Mouse (Mus musculus) spleen, adult 2 months (tissue): Measurements from ENCODE around the gene Elmo3. TPM values are rescaled to one million over a fixed set of nuclear protein-coding genes. Genes with fewer than 3 reads are reported as not detected.

Experiments used
- DNase-seq, 2 experiments: peaks; one replicate each; pipeline versions ENCODE4 v3.0.0 to v3.0.0-alpha.2; 2012 to 2021; ENCODE audit warnings: low spot score in 2 of 2, low read depth in 1 of 2
- H3K27ac ChIP-seq: fragments of 200-500 bp; 2 replicates; pipeline ENCODE4 v1.5.1; 2012; ENCODE audit warnings: low read length, inconsistent platforms; ENCODE audit not compliant: insufficient read depth
- H3K27me3 ChIP-seq: fragments of 200-500 bp; 2 replicates; pipeline ENCODE4 v1.6.1; 2012; ENCODE audit warnings: mild to moderate bottlenecking, moderate library complexity, low read length, inconsistent platforms; ENCODE audit not compliant: control insufficient read depth, insufficient read depth
- H3K36me3 ChIP-seq: fragments of 200-500 bp; 2 replicates; pipeline ENCODE4 v1.6.1; 2012; ENCODE audit warnings: mild to moderate bottlenecking, low read length, inconsistent platforms; ENCODE audit not compliant: control insufficient read depth, insufficient read depth
- H3K4me1 ChIP-seq: fragments of 200-500 bp; 2 replicates; pipeline ENCODE4 v1.6.1; 2011; ENCODE audit warnings: inconsistent platforms; ENCODE audit not compliant: control insufficient read depth, insufficient read depth, insufficient read length
- H3K4me3 ChIP-seq: fragments of 200-500 bp; 2 replicates; pipeline ENCODE4 v1.5.1; 2011; ENCODE audit warnings: mild to moderate bottlenecking, inconsistent platforms; ENCODE audit not compliant: insufficient read depth, insufficient read length; ENCODE audit errors: extremely low read depth
- CTCF ChIP-seq: fragments of 200-500 bp; IDR thresholded peaks from 2 replicates; pipeline ENCODE4 v1.5.1; 2011; ENCODE audit warnings: mild to moderate bottlenecking, inconsistent platforms; ENCODE audit not compliant: insufficient read depth, insufficient read length, insufficient replicate concordance; ENCODE audit errors: extremely low read depth
- POLR2A ChIP-seq: fragments of 200-500 bp; IDR thresholded peaks from 2 replicates; pipeline ENCODE4 v1.6.1; 2011; ENCODE audit warnings: low read depth, low read length, inconsistent platforms
- WGBS: fragments of 180-500 bp; shearing (Covaris S2); methylation state at CpG from one replicate; pipeline ENCODE4 v1.1.7; 2018; 5-methylcytosine and 5-hydroxymethylcytosine counted together
- polyA plus RNA-seq: library from polyadenylated mRNA; depleted of rRNA; stranded (reverse); fragments of >200 nt; gene quantifications from 2 replicates; pipeline ENCODE4 v1.2.3, GENCODE M21; 2012

Elmo3 gene
- polyA plus RNA-seq, 1 experiment: 7.7 TPM

DNA sequence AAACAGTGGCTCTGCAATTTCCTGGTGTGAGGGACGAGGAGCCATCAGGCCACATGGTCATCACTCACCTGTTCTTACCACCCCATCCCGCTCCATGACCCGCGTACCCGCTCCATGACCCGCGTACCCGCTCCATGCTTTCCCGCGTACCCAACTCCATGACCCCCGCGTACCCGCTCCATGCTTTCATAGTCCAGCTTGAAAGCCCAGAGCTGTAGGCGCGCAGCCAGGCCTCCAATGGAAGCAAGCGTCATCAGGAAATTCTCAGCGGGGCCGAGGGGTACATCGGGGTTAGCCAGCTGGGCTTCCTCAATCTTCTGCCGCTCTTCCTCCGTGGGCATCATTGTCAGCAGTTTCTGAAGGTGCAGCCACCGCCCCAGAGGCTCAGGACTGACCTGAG is 26.1 kb downstream of the Elmo3 start:
- H3K36me3 ChIP-seq: peaks cover 59% of the 10 kb centered on the region
- no peak overlapping the region for H3K27ac ChIP-seq
- TF ChIP-seq POLR2A (no peak), CTCF (no peak)
- H3K4me1 ChIP-seq: peaks cover 4% of the 10 kb centered on the region; the same call in 1 of the 2 replicates
- 94% methylated on average over 22 of the region's 22 CpGs for WGBS
- no peak for DNase-seq
- no peak overlapping the region for H3K4me3 ChIP-seq
- no peaks in the 10 kb centered on the region for H3K27me3 ChIP-seq

DNA sequence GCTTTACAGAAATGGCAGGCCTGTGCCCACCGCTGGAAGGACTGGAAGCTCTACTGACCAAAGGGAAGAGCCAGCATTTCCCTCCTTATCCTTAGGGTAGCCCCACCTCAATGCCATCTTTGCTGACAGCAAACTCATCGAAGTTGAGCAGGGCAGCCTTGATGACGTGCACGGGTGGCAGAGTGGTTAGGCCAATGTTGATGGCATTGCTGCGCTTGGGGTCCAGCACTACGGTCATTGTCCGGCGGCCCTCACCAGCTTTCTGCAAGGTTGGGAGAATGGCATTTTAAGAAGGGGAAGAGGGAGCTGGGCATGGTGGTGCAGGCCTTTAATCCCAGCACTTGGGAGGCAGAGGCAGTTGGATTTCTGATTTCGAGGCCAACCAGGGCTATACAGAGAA is 26.5 kb downstream of the Elmo3 start:
- WGBS: 95% methylated on average over 9 of the region's 9 CpGs
- H3K4me3 ChIP-seq: no peak overlapping the region
- H3K27me3 ChIP-seq: no peaks in the 10 kb centered on the region
- peaks cover 64% of the 10 kb centered on the region for H3K36me3 ChIP-seq
- TF ChIP-seq POLR2A (no peak), CTCF (no peak)
- H3K27ac ChIP-seq: no peak overlapping the region
- no peak for DNase-seq
- H3K4me1 ChIP-seq: peaks cover 2% of the 10 kb centered on the region; the same call in 1 of the 2 replicates

DNA sequence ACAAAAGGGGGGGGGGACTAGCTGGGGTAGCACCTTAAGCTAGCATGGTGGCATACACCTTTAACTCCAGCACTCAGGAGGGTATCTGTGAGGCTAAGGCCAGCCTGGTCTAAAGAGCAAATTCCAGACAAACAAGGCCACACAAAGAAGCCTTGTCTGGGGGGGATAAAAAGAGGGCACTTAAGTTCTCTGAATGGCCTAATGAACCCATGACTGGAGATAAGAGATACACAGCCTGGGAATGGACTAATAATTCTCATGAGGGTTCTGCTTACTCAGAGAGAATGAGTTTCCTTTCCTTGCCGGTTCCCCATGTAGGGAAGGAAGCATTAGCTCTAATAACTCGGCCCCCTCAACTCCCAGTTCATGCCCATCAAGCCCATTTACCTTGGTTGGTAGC is 27.1 kb downstream of the Elmo3 start:
- H3K4me1 ChIP-seq: no peaks in the 10 kb centered on the region
- TF ChIP-seq CTCF: no peak
- no peak for TF ChIP-seq POLR2A
- 75% methylated on average over 2 of the region's 2 CpGs for WGBS
- DNase-seq: no peak
- H3K4me3 ChIP-seq: no peak overlapping the region
- peaks cover 69% of the 10 kb centered on the region for H3K36me3 ChIP-seq
- no peaks in the 10 kb centered on the region for H3K27me3 ChIP-seq
- H3K27ac ChIP-seq: no peak overlapping the region

DNA sequence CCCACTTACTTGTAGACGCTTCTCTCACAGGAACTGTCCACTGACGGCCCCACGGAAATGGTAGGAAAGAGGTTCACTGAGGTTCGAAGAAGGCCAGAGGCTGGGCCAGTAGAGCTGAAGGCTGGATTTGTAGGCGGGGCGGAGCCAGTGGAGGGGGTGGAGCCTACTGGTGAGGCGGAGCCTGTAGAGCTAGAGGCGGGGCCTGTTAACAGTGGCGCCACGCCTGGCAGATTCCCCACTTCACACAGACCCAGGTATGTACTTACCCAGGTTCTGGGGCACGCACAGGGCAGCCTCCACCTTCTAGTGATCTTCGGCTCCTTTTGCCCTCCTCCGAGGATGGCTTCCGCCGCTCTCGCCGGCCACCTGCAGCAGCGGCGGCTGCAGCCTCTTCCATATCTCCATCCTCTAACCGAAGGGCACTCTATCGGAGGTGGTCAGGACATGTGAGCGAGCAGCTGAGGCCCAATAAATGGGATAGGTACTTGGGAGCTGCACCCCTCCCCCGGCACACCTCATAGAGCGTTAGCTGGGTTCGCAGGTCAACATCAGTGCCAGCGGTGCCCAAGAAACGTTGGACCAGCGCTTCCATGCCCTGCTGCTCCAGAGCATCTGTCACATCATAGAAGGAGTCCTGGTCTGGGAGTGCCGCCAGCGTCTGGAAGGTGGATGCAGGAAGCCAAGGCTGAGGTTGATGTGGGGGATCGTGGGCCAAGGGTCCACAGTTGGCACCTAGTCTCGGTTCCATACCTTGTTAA is 31.2 kb downstream of the Elmo3 start:
- peaks cover 45% of the 10 kb centered on the region for H3K36me3 ChIP-seq
- peaks cover 3% of the 10 kb centered on the region; the same call in 1 of the 2 replicates for H3K4me1 ChIP-seq
- no peak overlapping the region for H3K27ac ChIP-seq
- TF ChIP-seq CTCF: no peak
- TF ChIP-seq POLR2A: no peak
- no peak overlapping the region for H3K4me3 ChIP-seq
- H3K27me3 ChIP-seq: no peaks in the 10 kb centered on the region
- WGBS: 94% methylated on average over 32 of the region's 32 CpGs
- DNase-seq: no peak

DNA sequence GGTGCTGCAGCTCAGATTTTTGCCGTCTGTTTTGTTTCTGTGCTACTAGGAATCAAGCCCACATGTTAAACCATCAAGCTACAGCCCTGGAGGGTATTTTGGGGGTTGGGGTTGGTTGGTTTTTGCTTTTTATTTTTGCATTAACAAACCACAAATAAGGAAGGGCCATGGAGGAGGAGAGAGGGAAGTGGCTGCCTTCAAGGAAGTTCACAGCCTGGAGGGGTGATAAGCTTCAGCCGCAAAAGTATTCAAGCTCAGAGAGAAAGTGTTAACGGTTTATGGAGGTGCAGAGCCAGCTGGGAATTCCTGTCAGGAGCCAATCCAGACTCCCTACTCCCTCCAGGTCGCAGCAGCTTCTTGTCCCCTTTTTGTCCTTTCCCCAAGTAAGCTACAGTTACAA is 33.6 kb downstream of the Elmo3 start:
- no peak for DNase-seq
- Histone ChIP-seq H3K27ac (no peak overlapping the region), H3K4me3 (no peak overlapping the region), H3K4me1 (peaks cover 3% of the 10 kb centered on the region; the same call in 1 of the 2 replicates), H3K36me3 (peaks cover 32% of the 10 kb centered on the region), H3K27me3 (no peaks in the 10 kb centered on the region)
- WGBS: 19% methylated on average over 4 of the region's 4 CpGs
- TF ChIP-seq CTCF (no peak), POLR2A (no peak)

DNA sequence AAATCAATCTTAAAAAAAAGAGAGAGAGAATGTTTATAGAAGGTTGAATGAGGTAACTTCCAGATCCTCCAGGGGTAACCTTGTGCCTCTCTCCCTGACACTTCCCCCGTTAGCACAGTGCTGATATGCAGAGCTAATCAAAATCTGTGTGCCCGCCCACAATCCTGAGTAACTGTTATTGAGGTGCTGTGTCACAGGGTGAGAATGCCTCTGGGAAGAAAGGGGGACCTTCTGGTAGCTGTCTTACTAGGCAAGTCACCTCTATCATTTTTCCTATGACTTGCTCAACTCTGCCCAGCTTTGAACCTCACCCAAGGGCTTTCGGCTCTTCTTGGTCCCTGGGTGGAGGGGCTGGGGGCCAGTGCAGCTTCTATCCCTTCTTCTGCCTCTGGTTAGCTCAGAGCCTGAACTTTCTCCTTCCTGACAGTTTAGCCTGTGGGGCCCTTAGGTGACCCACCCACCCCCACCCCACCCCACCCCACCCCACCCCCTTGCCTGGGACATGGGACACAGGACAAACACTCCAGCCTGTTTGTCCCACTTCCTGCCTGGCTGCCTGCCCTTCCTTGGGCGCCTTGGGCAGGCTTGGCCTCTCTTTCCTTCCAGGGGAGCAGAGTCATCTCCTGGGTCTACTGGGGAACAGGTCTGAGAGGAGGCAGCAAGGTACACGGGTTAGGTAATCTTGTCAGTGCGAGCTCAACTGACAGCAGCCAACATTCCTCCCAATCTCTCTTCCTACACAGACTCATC is 34.7 kb downstream of the Elmo3 start:
- Histone ChIP-seq H3K27me3 (no peaks in the 10 kb centered on the region), H3K4me3 (no peak overlapping the region), H3K4me1 (peaks cover 6% of the 10 kb centered on the region; the same call in 1 of the 2 replicates), H3K27ac (0 out of 2 replicates have a peak overlapping the region, but pooled peaks have one; percentile 19), H3K36me3 (peaks cover 28% of the 10 kb centered on the region)
- WGBS: 73% methylated on average over 6 of the region's 6 CpGs
- DNase-seq: no peak
- TF ChIP-seq CTCF: no peak
- TF ChIP-seq POLR2A: no peak

DNA sequence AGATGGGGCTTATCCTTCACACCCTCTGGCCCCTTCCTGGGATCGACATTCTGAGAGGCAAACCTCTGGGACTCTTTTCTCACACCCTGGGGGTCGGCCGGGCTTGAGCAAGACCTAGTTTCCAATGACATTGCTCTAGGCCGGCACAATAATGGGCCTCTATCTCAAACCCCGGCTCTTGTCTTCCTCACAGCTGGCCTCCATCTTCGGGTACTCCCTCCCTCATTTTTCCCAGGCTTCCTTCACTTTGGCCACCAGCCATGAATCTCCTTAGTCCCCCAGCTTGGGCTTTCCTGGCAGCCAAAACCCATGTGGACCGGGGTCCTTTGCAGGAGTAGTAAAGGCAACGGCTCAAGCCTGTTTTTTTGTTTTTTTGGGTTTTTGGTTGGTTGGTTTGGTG is 36.0 kb downstream of the Elmo3 start:
- DNase-seq: no peak
- H3K36me3 ChIP-seq: peaks cover 15% of the 10 kb centered on the region
- peaks cover 6% of the 10 kb centered on the region; the same call in 1 of the 2 replicates for H3K4me1 ChIP-seq
- TF ChIP-seq CTCF (no peak), POLR2A (no peak)
- no peak overlapping the region for H3K27ac ChIP-seq
- 85% methylated on average over 8 of the region's 8 CpGs for WGBS
- H3K27me3 ChIP-seq: no peaks in the 10 kb centered on the region
- H3K4me3 ChIP-seq: no peak overlapping the region
